Mouse (Mus musculus) heart, postnatal 0 days (tissue): ENCODE results near the gene Gm16181. TPM values are rescaled to one million over a fixed set of nuclear protein-coding genes. Genes with fewer than 3 reads are reported as not detected.

Source experiments
- ATAC-seq: fragments of 200-750 bp; cut with Nextera tagmentation; 2 replicates; pipeline ENCODE4 v1.8.0; 2017; ENCODE audit warnings: low read depth, moderate number of reproducible peaks, moderate library complexity; ENCODE audit not compliant: insufficient read depth
- DNase-seq: peaks from one replicate; pipeline ENCODE4 v3.0.0-alpha.2; 2016; ENCODE audit warnings: low spot score
- H3K27ac ChIP-seq: fragments of 300-500 bp; sonication (generic); 2 replicates; pipeline ENCODE4 v1.5.1; 2014; ENCODE audit warnings: low read depth, mild to moderate bottlenecking
- H3K27me3 ChIP-seq: fragments of 300-500 bp; sonication (generic); 2 replicates; pipeline ENCODE4 v1.6.1; 2014; ENCODE audit warnings: low read length, mixed read lengths; ENCODE audit not compliant: control insufficient read depth, insufficient read depth
- H3K36me3 ChIP-seq: fragments of 300-500 bp; sonication (generic); replicated peaks from 2 replicates; pipeline ENCODE4 v1.6.1; 2014; ENCODE audit warnings: low read length, mixed read lengths; ENCODE audit not compliant: control insufficient read depth, insufficient read depth
- H3K4me1 ChIP-seq: fragments of 300-500 bp; sonication (generic); 2 replicates; pipeline ENCODE4 v1.6.1; 2014; ENCODE audit warnings: antibody characterized with exemption; ENCODE audit not compliant: control insufficient read depth, insufficient read depth
- H3K4me2 ChIP-seq: fragments of 300-500 bp; sonication (generic); 2 replicates; pipeline ENCODE4 v1.6.1; 2014; ENCODE audit warnings: low read depth, mild to moderate bottlenecking, low read length, moderate library complexity
- H3K4me3 ChIP-seq: fragments of 300-500 bp; sonication (generic); 2 replicates; pipeline ENCODE4 v1.5.1; 2014; ENCODE audit warnings: low read depth, low read length
- H3K9ac ChIP-seq: fragments of 300-500 bp; sonication (generic); replicated peaks from 2 replicates; pipeline ENCODE4 v1.6.1; 2014; ENCODE audit warnings: low read depth, low read length, mixed read lengths
- H3K9me3 ChIP-seq: fragments of 300-500 bp; sonication (generic); replicated peaks from 2 replicates; pipeline ENCODE4 v1.6.1; 2016; ENCODE audit warnings: low read length; ENCODE audit not compliant: control insufficient read depth
- CTCF ChIP-seq: IDR thresholded peaks from 2 replicates; pipeline ENCODE4 v1.5.1; 2016; ENCODE audit warnings: antibody characterized with exemption, control low read depth, low read depth
- EP300 ChIP-seq: IDR thresholded peaks from 2 replicates; pipeline ENCODE4 v1.6.1; 2016; ENCODE audit warnings: antibody characterized with exemption, low read depth
- WGBS: fragments of 180-500 bp; shearing (Covaris S2); extraction: QIAGEN DNeasy Blood & Tissue Kit; methylation state at CpG from one replicate; pipeline ENCODE4 v1.1.7; 2014; 5-methylcytosine and 5-hydroxymethylcytosine counted together
- polyA plus RNA-seq: library from polyadenylated mRNA; unstranded; fragments of >200 nt; fragmentation: Nextera tagmentation; extraction: Ambion mirVana; gene quantifications from 2 replicates; pipeline ENCODE4 v1.2.1, GENCODE M21; 2015
- total RNA-seq: library from RNA; depleted of rRNA; stranded (reverse); fragments of >200 nt; gene quantifications from 2 replicates; pipeline ENCODE4 v1.2.3, GENCODE M21; 2014; ENCODE audit warnings: low replicate concordance

Gene Gm16181
- total and polyA plus RNA-seq, 2 experiments from 2014 or later, result 0.87 TPM; not detected in 1

DNA sequence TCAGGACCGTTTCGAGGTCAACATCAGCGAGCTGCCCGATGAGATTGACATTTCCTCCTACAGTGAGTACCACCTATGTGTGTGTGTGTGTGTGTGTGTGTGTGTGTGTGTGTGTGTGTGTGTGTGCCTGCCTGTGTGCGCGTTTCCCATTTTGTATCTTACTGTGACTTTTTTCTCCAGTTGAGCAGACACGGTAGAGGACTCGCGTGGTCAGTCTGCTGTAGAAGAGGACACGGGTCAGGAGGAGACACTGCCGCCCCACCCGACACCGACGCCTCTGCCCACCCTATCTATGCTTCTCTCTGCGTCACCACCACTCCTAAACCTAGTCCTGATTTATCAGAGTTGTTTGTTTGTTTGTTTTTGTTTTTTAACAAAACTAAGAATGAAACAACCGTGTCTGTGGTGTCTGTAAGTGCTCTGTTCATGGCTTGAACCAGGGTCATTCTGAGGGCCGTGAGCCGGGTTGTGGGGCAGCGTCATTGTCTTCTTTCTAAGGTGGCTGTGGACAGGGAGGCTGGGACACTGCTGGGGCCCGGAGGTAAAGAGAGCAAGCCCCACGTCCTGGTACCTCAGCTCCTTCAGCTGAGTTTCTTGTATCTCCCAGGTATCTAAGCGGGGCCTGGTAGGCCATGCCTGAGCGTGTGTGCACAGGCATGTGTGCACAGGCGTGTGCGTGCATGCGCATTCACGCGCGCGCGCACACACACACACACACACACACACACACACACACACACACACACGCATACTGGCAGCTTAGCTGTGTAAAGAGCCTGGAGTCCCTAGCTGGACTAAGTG is 32.9 kb downstream of the Gm16181 start:
- no peaks in the 10 kb centered on the region for H3K9me3 ChIP-seq
- peaks cover 55% of the 10 kb centered on the region for H3K36me3 ChIP-seq
- 84% methylated on average over 32 of the region's 32 CpGs for WGBS
- no peak overlapping the region for H3K9ac ChIP-seq
- H3K27me3 ChIP-seq, result no peaks in the 10 kb centered on the region
- H3K4me2 ChIP-seq, result no peak overlapping the region
- 0 out of 2 replicates have a peak, but pooled peaks cover 8% of the 10 kb centered on the region for H3K4me1 ChIP-seq
- no peak overlapping the region for H3K4me3 ChIP-seq
- DNase-seq (no peak), ATAC-seq (no peak)
- no peak for TF ChIP-seq EP300
- H3K27ac ChIP-seq, result no peak overlapping the region

DNA sequence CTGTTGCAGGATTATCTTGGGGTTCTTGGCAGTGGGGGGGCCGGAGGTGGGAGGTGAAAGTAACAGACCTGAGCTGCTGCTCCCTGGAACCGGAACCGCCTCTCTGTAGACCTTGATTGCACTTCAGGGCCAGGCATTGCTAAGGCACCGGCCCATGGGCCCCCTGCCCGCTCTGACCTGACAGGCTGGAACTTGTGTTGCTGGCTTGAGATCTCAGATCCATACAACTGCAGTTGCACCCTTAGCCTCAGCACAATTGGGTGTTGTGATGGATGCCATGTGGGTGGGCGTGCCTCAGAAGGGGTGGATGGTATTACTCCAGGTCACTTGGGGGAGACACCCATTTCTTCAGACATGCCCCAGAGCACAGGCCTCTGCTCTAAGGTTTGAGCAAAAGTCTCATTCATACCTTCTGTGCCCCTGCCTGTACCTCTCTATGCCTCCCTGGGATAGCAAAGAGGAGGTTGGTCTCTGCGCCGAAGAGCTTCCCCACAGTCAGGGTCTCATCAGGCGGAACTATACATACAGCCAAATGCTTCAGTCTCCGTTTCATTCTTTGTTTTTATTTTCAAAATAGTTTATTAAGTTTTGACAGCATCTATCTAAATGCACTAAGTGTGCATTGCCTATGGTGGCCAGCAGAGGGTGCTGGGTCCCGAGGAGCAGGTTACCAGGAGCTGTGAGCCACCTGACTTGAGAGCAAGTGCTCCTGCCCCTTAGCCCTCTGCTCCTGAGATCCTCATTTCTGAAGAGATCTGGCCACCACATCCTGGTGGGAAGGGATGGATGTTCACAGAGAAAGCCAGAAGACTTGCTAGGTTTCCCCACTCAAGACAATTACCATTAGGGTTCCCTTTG is 33.8 kb downstream of the Gm16181 start:
- Histone ChIP-seq H3K36me3 (peaks cover 45% of the 10 kb centered on the region), H3K4me2 (no peak overlapping the region), H3K27ac (no peak overlapping the region), H3K27me3 (0 out of 2 replicates have a peak, but pooled peaks cover 6% of the 10 kb centered on the region), H3K4me1 (0 out of 2 replicates have a peak, but pooled peaks cover 8% of the 10 kb centered on the region), H3K9ac (no peak overlapping the region), H3K9me3 (no peaks in the 10 kb centered on the region), H3K4me3 (no peak overlapping the region)
- 55% methylated on average over 11 of the region's 11 CpGs for WGBS
- TF ChIP-seq EP300 (no peak), CTCF (peak; percentile 75)
- DNase-seq, result no peak
- peak; percentile 31 for ATAC-seq

GRCm38 (mm10) chr17:35255301-35255700 is 34.7 kb downstream of the Gm16181 start:
- Histone ChIP-seq H3K4me3 (no peak overlapping the region), H3K36me3 (peaks cover 37% of the 10 kb centered on the region), H3K27ac (no peak overlapping the region), H3K27me3 (0 out of 2 replicates have a peak, but pooled peaks cover 6% of the 10 kb centered on the region), H3K9me3 (no peaks in the 10 kb centered on the region), H3K4me2 (no peak overlapping the region), H3K9ac (no peak overlapping the region), H3K4me1 (0 out of 2 replicates have a peak, but pooled peaks cover 8% of the 10 kb centered on the region)
- no peak for ATAC-seq
- no peak for DNase-seq
- WGBS, result 57% methylated on average over 3 of the region's 3 CpGs
- TF ChIP-seq EP300 (no peak), CTCF (no peak)

- Histone ChIP-seq H3K9me3 (no peaks in the 10 kb centered on the region), H3K9ac (no peak overlapping the region), H3K27ac (no peak overlapping the region), H3K36me3 (peaks cover 33% of the 10 kb centered on the region), H3K4me3 (no peak overlapping the region), H3K27me3 (0 out of 2 replicates have a peak, but pooled peaks cover 6% of the 10 kb centered on the region), H3K4me1 (0 out of 2 replicates have a peak, but pooled peaks cover 8% of the 10 kb centered on the region), H3K4me2 (no peak overlapping the region)
- ATAC-seq, result no peak
- WGBS, result 51% methylated on average over 4 of the region's 4 CpGs
- TF ChIP-seq CTCF, result no peak
- TF ChIP-seq EP300, result no peak
- DNase-seq, result no peak
These were observed 35.1 kb downstream of the Gm16181 start for GRCm38 (mm10) chr17:35255704-35256103.

DNA sequence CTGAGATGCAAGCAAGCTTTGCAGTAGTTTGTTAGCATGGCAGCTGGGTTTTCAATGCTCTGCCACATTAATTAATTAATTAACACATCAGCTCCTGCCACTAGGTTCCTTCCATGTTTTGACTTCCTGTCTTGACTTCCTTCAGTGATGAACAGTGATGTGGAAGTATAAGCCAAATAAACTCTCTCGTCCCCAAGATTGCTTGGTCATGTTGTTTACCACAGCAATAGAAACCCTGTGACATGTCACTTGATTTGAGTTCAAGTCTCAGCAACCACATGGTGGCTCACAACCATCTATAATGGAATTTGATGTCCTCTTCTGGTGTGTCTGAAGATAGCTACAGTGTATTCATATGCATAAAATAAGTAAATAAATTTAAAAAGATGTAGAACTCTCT is 36.7 kb downstream of the Gm16181 start:
- no peak overlapping the region for H3K27ac ChIP-seq
- peaks cover 15% of the 10 kb centered on the region; the same call in 1 of the 2 replicates for H3K27me3 ChIP-seq
- DNase-seq (no peak), ATAC-seq (no peak)
- TF ChIP-seq CTCF (no peak), EP300 (no peak)
- peaks cover 16% of the 10 kb centered on the region for H3K36me3 ChIP-seq
- WGBS, result 53% methylated on average over 1 of the region's 1 CpGs
- H3K4me2 ChIP-seq, result no peak overlapping the region
- no peak overlapping the region for H3K9ac ChIP-seq
- H3K4me1 ChIP-seq, result peaks cover 9% of the 10 kb centered on the region; the same call in 1 of the 2 replicates
- H3K4me3 ChIP-seq, result no peak overlapping the region
- no peaks in the 10 kb centered on the region for H3K9me3 ChIP-seq
